Mouse (Mus musculus) CH12.LX (cell line): ENCODE measurements around the gene Il11ra1. TPM values are rescaled to one million over a fixed set of nuclear protein-coding genes. Genes with fewer than 3 reads are reported as not detected.

Source experiments
- DNase-seq: peaks from one replicate; pipeline ENCODE4 v3.0.0-alpha.2; 2013; ENCODE audit errors: extremely low read depth
- H3K27ac ChIP-seq: 2 replicates; pipeline ENCODE4 v1.5.1; 2012; ENCODE audit warnings: low read depth, mild to moderate bottlenecking, control low read depth, moderate library complexity; ENCODE audit not compliant: insufficient read depth
- H3K27me3 ChIP-seq: replicated peaks from 2 replicates; pipeline ENCODE3; 2012; ENCODE audit warnings: inconsistent platforms
- H3K36me3 ChIP-seq, 2 experiments: replicated peaks in 1 of 2; 2 replicates each; pipeline versions ENCODE3 to v1.6.1; 2012; ENCODE audit warnings: inconsistent platforms in 1 of 2, low read length in 1 of 2, mild to moderate bottlenecking in 1 of 2, mixed read lengths in 1 of 2, moderate library complexity in 1 of 2; ENCODE audit not compliant: control insufficient read depth in 1 of 2, insufficient read depth in 1 of 2
- H3K4me1 ChIP-seq, 2 experiments: 2 replicates each; pipeline ENCODE4 v1.6.1; 2012; ENCODE audit warnings: inconsistent platforms in 1 of 2, moderate library complexity in 1 of 2; ENCODE audit not compliant: insufficient read depth in 2 of 2, control insufficient read depth in 1 of 2
- H3K4me2 ChIP-seq: 2 replicates; pipeline ENCODE4 v1.6.1; 2012; ENCODE audit warnings: low read depth, mild to moderate bottlenecking, control low read depth; ENCODE audit not compliant: poor library complexity, insufficient read depth, severe bottlenecking
- H3K4me3 ChIP-seq, 3 experiments: fragments of 150-350 bp in 1 of 3; sonication (generic) in 1 of 3; replicated peaks in 1 of 3; 2 replicates each; pipeline versions ENCODE3 to v1.5.1; 2011 to 2012; ENCODE audit warnings: low read depth in 2 of 3, low read length in 2 of 3, mild to moderate bottlenecking in 2 of 3, moderate library complexity in 2 of 3, control low read depth in 1 of 3, improper control_type of control experiment in 1 of 3, inconsistent platforms in 1 of 3, mixed read lengths in 1 of 3; ENCODE audit not compliant: poor library complexity in 1 of 3
- H3K79me2 ChIP-seq: replicated peaks from 2 replicates; pipeline ENCODE4 v1.6.1; 2012; ENCODE audit warnings: mild to moderate bottlenecking, moderate library complexity; ENCODE audit not compliant: control insufficient read depth, poor library complexity, insufficient read depth, severe bottlenecking; ENCODE audit errors: extremely low read depth
- H3K9ac ChIP-seq: 2 replicates; pipeline ENCODE4 v1.6.1; 2012; ENCODE audit warnings: low read depth, mild to moderate bottlenecking, control low read depth, moderate library complexity; ENCODE audit not compliant: insufficient read depth
- H3K9me3 ChIP-seq: replicated peaks from 2 replicates; pipeline ENCODE3; 2012; ENCODE audit warnings: low read length, inconsistent platforms, mixed read lengths
- BHLHE40 ChIP-seq: IDR thresholded peaks from 2 replicates; pipeline ENCODE4 v1.6.1; 2011; ENCODE audit warnings: mild to moderate bottlenecking, low read depth, low read length, improper control_type of control experiment
- CTCF ChIP-seq, 2 experiments: IDR thresholded peaks in 1 of 2; conservative IDR thresholded peaks in 1 of 2; 2 replicates each; pipeline ENCODE4 v1.5.1; 2011 to 2012; ENCODE audit warnings: low read depth in 2 of 2, low read length in 2 of 2, improper control_type of control experiment in 1 of 2, inconsistent platforms in 1 of 2, mild to moderate bottlenecking in 1 of 2, moderate library complexity in 1 of 2
- E2F4 ChIP-seq: IDR thresholded peaks from 2 replicates; pipeline ENCODE4 v1.6.1; 2011; ENCODE audit warnings: low read depth, low read length, improper control_type of control experiment; ENCODE audit not compliant: insufficient replicate concordance
- ELF1 ChIP-seq: IDR thresholded peaks from 2 replicates; pipeline ENCODE4 v1.6.1; 2014; ENCODE audit warnings: low read depth, mild to moderate bottlenecking, inconsistent platforms, low read length, improper control_type of control experiment
- EP300 ChIP-seq: IDR thresholded peaks from 2 replicates; pipeline ENCODE4 v1.6.1; 2011; ENCODE audit warnings: low read length, improper control_type of control experiment
- ETS1 ChIP-seq: conservative IDR thresholded peaks from 2 replicates; pipeline ENCODE4 v1.6.1; 2012; ENCODE audit warnings: low read depth, mild to moderate bottlenecking, inconsistent platforms, low read length, improper control_type of control experiment, moderate library complexity
- GABPA ChIP-seq: IDR thresholded peaks from 2 replicates; pipeline ENCODE4 v1.6.1; 2012; ENCODE audit warnings: low read depth, low read length, improper control_type of control experiment, inconsistent platforms; ENCODE audit not compliant: insufficient replicate concordance
- HCFC1 ChIP-seq: IDR thresholded peaks from 2 replicates; pipeline ENCODE4 v1.6.1; 2012; ENCODE audit warnings: low read depth, mild to moderate bottlenecking, inconsistent platforms, low read length, improper control_type of control experiment
- JUN ChIP-seq: IDR thresholded peaks from 2 replicates; pipeline ENCODE4 v1.6.1; 2011; ENCODE audit warnings: low read depth, mild to moderate bottlenecking, low read length, improper control_type of control experiment, moderate library complexity; ENCODE audit not compliant: insufficient read depth
- JUND ChIP-seq: conservative IDR thresholded peaks from 2 replicates; pipeline ENCODE4 v1.6.1; 2011; ENCODE audit warnings: low read depth, low read length, improper control_type of control experiment
- KAT2A ChIP-seq: IDR thresholded peaks from 2 replicates; pipeline ENCODE4 v1.6.1; 2012; ENCODE audit warnings: low read length, improper control_type of control experiment, inconsistent platforms; ENCODE audit not compliant: insufficient replicate concordance
- MAFK ChIP-seq: IDR thresholded peaks from 2 replicates; pipeline ENCODE4 v1.6.1; 2011; ENCODE audit warnings: low read length, improper control_type of control experiment; ENCODE audit not compliant: insufficient replicate concordance
- MEF2A ChIP-seq: IDR thresholded peaks from 2 replicates; pipeline ENCODE4 v1.6.1; 2014; ENCODE audit warnings: low read depth, mild to moderate bottlenecking, inconsistent platforms, low read length, improper control_type of control experiment, borderline replicate concordance
- MXI1 ChIP-seq: IDR thresholded peaks from 2 replicates; pipeline ENCODE4 v1.6.1; 2011; ENCODE audit warnings: mild to moderate bottlenecking, low read depth, low read length, improper control_type of control experiment
- NELFE ChIP-seq: IDR thresholded peaks from 2 replicates; pipeline ENCODE4 v1.6.1; 2011; ENCODE audit warnings: low read depth, low read length, improper control_type of control experiment
- NRF1 ChIP-seq: IDR thresholded peaks from 2 replicates; pipeline ENCODE4 v1.6.1; 2014; ENCODE audit warnings: low read depth, mild to moderate bottlenecking, inconsistent platforms, low read length, improper control_type of control experiment, moderate library complexity
- POLR2A ChIP-seq: IDR thresholded peaks from 2 replicates; pipeline ENCODE4 v1.6.1; 2011; ENCODE audit warnings: low read depth, mild to moderate bottlenecking, improper control_type of control experiment, low read length
- RAD21 ChIP-seq: IDR thresholded peaks from 2 replicates; pipeline ENCODE4 v1.6.1; 2011; ENCODE audit warnings: low read depth, mild to moderate bottlenecking, low read length, improper control_type of control experiment, moderate library complexity
- RCOR1 ChIP-seq: conservative IDR thresholded peaks from 2 replicates; pipeline ENCODE4 v1.6.1; 2012; ENCODE audit warnings: low read depth, mild to moderate bottlenecking, inconsistent platforms, low read length, improper control_type of control experiment
- SIN3A ChIP-seq: IDR thresholded peaks from 2 replicates; pipeline ENCODE4 v1.6.1; 2012; ENCODE audit warnings: low read length, improper control_type of control experiment, inconsistent platforms
- SMC3 ChIP-seq: IDR thresholded peaks from 2 replicates; pipeline ENCODE4 v1.6.1; 2011; ENCODE audit warnings: low read depth, low read length, improper control_type of control experiment
- TBP ChIP-seq: conservative IDR thresholded peaks from 2 replicates; pipeline ENCODE4 v1.6.1; 2011; ENCODE audit warnings: low read depth, low read length, improper control_type of control experiment
- TCF12 ChIP-seq: IDR thresholded peaks from 2 replicates; pipeline ENCODE4 v1.6.1; 2014; ENCODE audit warnings: low read depth, mild to moderate bottlenecking, inconsistent platforms, low read length, improper control_type of control experiment
- UBTF ChIP-seq: IDR thresholded peaks from 2 replicates; pipeline ENCODE4 v1.6.1; 2012; ENCODE audit warnings: low read depth, mild to moderate bottlenecking, inconsistent platforms, low read length, improper control_type of control experiment, moderate library complexity
- USF1 ChIP-seq: IDR thresholded peaks from 2 replicates; pipeline ENCODE4 v1.6.1; 2014; ENCODE audit warnings: low read depth, mild to moderate bottlenecking, inconsistent platforms, low read length, improper control_type of control experiment
- ZKSCAN1 ChIP-seq: IDR thresholded peaks from 2 replicates; pipeline ENCODE4 v1.6.1; 2012; ENCODE audit warnings: low read depth, inconsistent platforms, low read length, improper control_type of control experiment, borderline replicate concordance
- ZMIZ1 ChIP-seq: IDR thresholded peaks from 2 replicates; pipeline ENCODE4 v1.6.1; 2012; ENCODE audit warnings: low read depth, mild to moderate bottlenecking, inconsistent platforms, low read length, improper control_type of control experiment
- ZNF384 ChIP-seq: IDR thresholded peaks from 2 replicates; pipeline ENCODE4 v1.6.1; 2012; ENCODE audit warnings: low read depth, low read length, improper control_type of control experiment, inconsistent platforms
- dilution Hi-C: fragments of 300-500 bp; cut with MboI; formaldehyde crosslinking; loops from 2 replicates; pipeline ENCODE4 v1.14.3; 2020; ENCODE audit warnings: low sequenced_read_pairs; ENCODE audit not compliant: extremely low pct_unique_long_range_greater_than_20kb, extremely low pct_ligation_motif_present
- in situ Hi-C: fragments of 300-500 bp; cut with MboI; formaldehyde crosslinking; loops from 3 replicates; pipeline ENCODE4 v1.14.3; 2019; ENCODE audit warnings: low sequenced_read_pairs, low pct_ligation_motif_present, low pct_unique_long_range_greater_than_20kb, mixed read lengths
- polyA plus RNA-seq: library from polyadenylated mRNA; unstranded; fragments of >175 nt; gene quantifications from 2 replicates; pipeline ENCODE4 v1.2.1, GENCODE M21; 2012; ENCODE audit warnings: low read depth; ENCODE audit not compliant: insufficient read length
- total RNA-seq, 2 experiments: library from RNA; depleted of rRNA; stranded (reverse); fragments of 300-350 nt in 1 of 2; fragments of >200 nt in 1 of 2; gene quantifications; 2 replicates each; pipeline ENCODE4 v1.2.3; 2012 to 2014

The Il11ra1 gene
- total and polyA plus RNA-seq, 3 experiments = 1.3 to 4.8 (median 4.2) TPM

DNA sequence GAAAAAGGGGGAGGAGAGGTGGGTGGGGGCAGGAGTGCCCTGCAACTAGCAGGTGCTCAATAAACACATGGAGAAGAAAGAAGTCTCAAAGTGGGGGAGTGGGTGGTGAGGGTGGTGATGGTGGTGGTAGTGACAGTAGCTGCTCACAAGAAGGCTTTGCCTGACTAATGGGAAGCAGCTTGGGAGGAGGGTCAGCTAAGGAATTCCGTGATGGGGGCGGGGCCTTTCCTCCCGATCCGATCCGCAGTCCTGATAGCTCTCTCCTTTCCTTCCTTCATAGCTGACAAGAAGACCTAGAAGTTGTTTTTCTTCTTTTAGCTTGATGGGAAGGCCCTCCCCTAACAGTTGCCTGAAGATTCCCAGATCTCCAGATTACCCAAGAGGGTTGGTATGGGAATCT, 4.9 kb downstream of the Il11ra1 start:
- DNase-seq = no peak
- H3K9ac ChIP-seq = no peak overlapping the region
- no peak overlapping the region for H3K4me2 ChIP-seq
- dilution Hi-C loops (no loop called here), in situ Hi-C loops (no loop called here)
- no peaks in the 10 kb centered on the region for H3K36me3 ChIP-seq
- no peak for TF ChIP-seq NELFE
- no peak for TF ChIP-seq ZNF384
- no peak for TF ChIP-seq JUND
- no peak for TF ChIP-seq NRF1
- no peak for TF ChIP-seq SIN3A
- TF ChIP-seq HCFC1 = no peak
- no peak for TF ChIP-seq RAD21
- TF ChIP-seq ZMIZ1 = no peak
- no peak for TF ChIP-seq JUN
- no peak for TF ChIP-seq EP300
- TF ChIP-seq CTCF (conservative IDR thresholded peaks at IDR 0.05 in 1 of 2, IDR thresholded peaks at IDR 0.05 in 1 of 2; ENCODE audit: low read depth in 2 of 2, low read length in 2 of 2) = no peak
- no peak for TF ChIP-seq MEF2A
- no peak for TF ChIP-seq USF1
- TF ChIP-seq GABPA = no peak
- TF ChIP-seq KAT2A = no peak
- TF ChIP-seq MXI1 = no peak
- TF ChIP-seq E2F4 = no peak
- no peak for TF ChIP-seq ZKSCAN1
- TF ChIP-seq RCOR1 = no peak
- no peak overlapping the region for H3K4me3 ChIP-seq
- H3K79me2 ChIP-seq = no peaks in the 10 kb centered on the region
- H3K4me1 ChIP-seq = peaks cover 7 to 18% of the 10 kb centered on the region in 2 experiments
- H3K27ac ChIP-seq = no peak overlapping the region
- H3K9me3 ChIP-seq = no peaks in the 10 kb centered on the region
- H3K27me3 ChIP-seq = peaks cover 48% of the 10 kb centered on the region

- DNase-seq = no peak
- dilution Hi-C loops = no loop called here
- peaks cover 7 to 21% of the 10 kb centered on the region in 2 experiments for H3K4me1 ChIP-seq
- TF ChIP-seq TBP (no peak), UBTF (no peak), MAFK (no peak), E2F4 (no peak), ELF1 (no peak), USF1 (no peak), POLR2A (no peak), SIN3A (no peak), TCF12 (no peak), SMC3 (no peak), ZNF384 (no peak), BHLHE40 (no peak), ETS1 (no peak)
- H3K27ac ChIP-seq = no peak overlapping the region
- H3K9me3 ChIP-seq = no peaks in the 10 kb centered on the region
- no peak overlapping the region for H3K9ac ChIP-seq
- H3K36me3 ChIP-seq = peaks cover 0 to 5% of the 10 kb centered on the region in 2 experiments
- no peaks in the 10 kb centered on the region for H3K79me2 ChIP-seq
- H3K4me3 ChIP-seq = no peak overlapping the region
- in situ Hi-C loops = no loop called here
- H3K27me3 ChIP-seq = peaks cover 48% of the 10 kb centered on the region
- no peak overlapping the region for H3K4me2 ChIP-seq
These were observed 6.3 kb downstream of the Il11ra1 start for GRCm38 (mm10) chr4:41705922-41706754.
